Mouse (Mus musculus) MEL (cell line): Measurements from ENCODE around the gene Gclm. TPM values are rescaled to one million over a fixed set of nuclear protein-coding genes. Genes with fewer than 3 reads are reported as not detected.

Experiments
- DNase-seq: peaks from one replicate; pipeline ENCODE4 v3.0.0; 2011; ENCODE audit warnings: low read depth, low spot score
- H3K27ac ChIP-seq: 2 replicates; pipeline ENCODE4 v1.5.1; 2012; ENCODE audit warnings: low read depth, mild to moderate bottlenecking, control low read depth, low read length, moderate library complexity; ENCODE audit not compliant: control insufficient read depth
- H3K27me3 ChIP-seq, 2 experiments: fragments of 150-350 bp in 1 of 2; sonication (generic) in 1 of 2; 2 replicates each; pipeline ENCODE4 v1.6.1; 2012; ENCODE audit warnings: low read length in 2 of 2, mild to moderate bottlenecking in 2 of 2, improper control_type of control experiment in 1 of 2, moderate library complexity in 1 of 2; ENCODE audit not compliant: insufficient read depth in 2 of 2, control insufficient read depth in 1 of 2
- H3K36me3 ChIP-seq, 2 experiments: 2 replicates each; pipeline ENCODE4 v1.6.1; 2012 to 2014; ENCODE audit warnings: low read length in 2 of 2, improper control_type of control experiment in 1 of 2, inconsistent platforms in 1 of 2, mild to moderate bottlenecking in 1 of 2; ENCODE audit not compliant: insufficient read depth in 2 of 2, control insufficient read depth in 1 of 2
- H3K4me1 ChIP-seq, 2 experiments: fragments of 150-350 bp in 1 of 2; sonication (generic) in 1 of 2; 2 replicates each; pipeline ENCODE4 v1.6.1; 2012; ENCODE audit warnings: low read length in 2 of 2, improper control_type of control experiment in 1 of 2, mild to moderate bottlenecking in 1 of 2; ENCODE audit not compliant: insufficient read depth in 2 of 2, control insufficient read depth in 1 of 2
- H3K4me3 ChIP-seq, 2 experiments: fragments of 150-350 bp in 1 of 2; sonication (generic) in 1 of 2; 2 replicates each; pipeline ENCODE4 v1.5.1; 2012; ENCODE audit warnings: low read depth in 2 of 2, low read length in 2 of 2, mild to moderate bottlenecking in 2 of 2, moderate library complexity in 2 of 2, control low read depth in 1 of 2, improper control_type of control experiment in 1 of 2; ENCODE audit not compliant: control insufficient read depth in 1 of 2, insufficient read depth in 1 of 2
- H3K79me2 ChIP-seq: 2 replicates; pipeline ENCODE4 v1.6.1; 2012; ENCODE audit warnings: mild to moderate bottlenecking, low read length, moderate library complexity; ENCODE audit not compliant: control insufficient read depth, poor library complexity, insufficient read depth
- H3K9ac ChIP-seq: 2 replicates; pipeline ENCODE4 v1.6.1; 2012; ENCODE audit warnings: low read depth, mild to moderate bottlenecking, control low read depth, low read length, moderate library complexity; ENCODE audit not compliant: control insufficient read depth, poor library complexity, severe bottlenecking
- H3K9me3 ChIP-seq: fragments of 150-350 bp; sonication (generic); replicated peaks from 2 replicates; pipeline ENCODE4 v1.6.1; 2012; ENCODE audit warnings: mild to moderate bottlenecking, low read length, improper control_type of control experiment, moderate library complexity; ENCODE audit not compliant: insufficient read depth
- CHD2 ChIP-seq: IDR thresholded peaks from 2 replicates; pipeline ENCODE4 v1.6.1; 2011; ENCODE audit warnings: low read length, improper control_type of control experiment
- E2F4 ChIP-seq: IDR thresholded peaks from 2 replicates; pipeline ENCODE4 v1.6.1; 2011; ENCODE audit warnings: low read depth, low read length, improper control_type of control experiment, borderline replicate concordance
- ELF1 ChIP-seq: IDR thresholded peaks from 2 replicates; pipeline ENCODE4 v1.6.1; 2014; ENCODE audit warnings: low read depth, mild to moderate bottlenecking, inconsistent platforms, low read length, improper control_type of control experiment, moderate library complexity
- EP300 ChIP-seq, 2 experiments: IDR thresholded peaks; 2 replicates each; pipeline ENCODE4 v1.6.1; 2011; ENCODE audit warnings: improper control_type of control experiment in 2 of 2, low read length in 2 of 2, low read depth in 1 of 2, mild to moderate bottlenecking in 1 of 2
- ETS1 ChIP-seq: IDR thresholded peaks from 2 replicates; pipeline ENCODE4 v1.6.1; 2012; ENCODE audit warnings: low read depth, mild to moderate bottlenecking, inconsistent platforms, low read length, improper control_type of control experiment, moderate library complexity
- MAFK ChIP-seq: IDR thresholded peaks from 2 replicates; pipeline ENCODE4 v1.6.1; 2011; ENCODE audit warnings: low read depth, mild to moderate bottlenecking, low read length, improper control_type of control experiment, borderline replicate concordance
- MAX ChIP-seq: IDR thresholded peaks from 2 replicates; pipeline ENCODE4 v1.6.1; 2011; ENCODE audit warnings: low read length, improper control_type of control experiment
- MAZ ChIP-seq: IDR thresholded peaks from 2 replicates; pipeline ENCODE4 v1.6.1; 2012; ENCODE audit warnings: low read depth, mild to moderate bottlenecking, inconsistent platforms, low read length, improper control_type of control experiment
- MEF2A ChIP-seq: IDR thresholded peaks from 2 replicates; pipeline ENCODE4 v1.6.1; 2014; ENCODE audit warnings: low read depth, mild to moderate bottlenecking, inconsistent platforms, low read length, improper control_type of control experiment; ENCODE audit not compliant: poor library complexity, insufficient replicate concordance, severe bottlenecking; ENCODE audit errors: extremely low read depth
- MYB ChIP-seq: IDR thresholded peaks from 2 replicates; pipeline ENCODE4 v1.6.1; 2011; ENCODE audit warnings: mild to moderate bottlenecking, low read depth, low read length, improper control_type of control experiment
- MYC ChIP-seq: IDR thresholded peaks from 2 replicates; pipeline ENCODE4 v1.6.1; 2011; ENCODE audit warnings: low read depth, mild to moderate bottlenecking, low read length, improper control_type of control experiment, moderate library complexity
- NRF1 ChIP-seq: IDR thresholded peaks from 2 replicates; pipeline ENCODE4 v1.6.1; 2014; ENCODE audit warnings: low read depth, mild to moderate bottlenecking, inconsistent platforms, low read length, improper control_type of control experiment, moderate library complexity; ENCODE audit not compliant: poor library complexity, insufficient read depth, severe bottlenecking
- POLR2A ChIP-seq, 2 experiments: IDR thresholded peaks; 2 replicates each; pipeline ENCODE4 v1.6.1; 2011 to 2012; ENCODE audit warnings: low read length in 2 of 2, mild to moderate bottlenecking in 2 of 2, control low read depth in 1 of 2, improper control_type of control experiment in 1 of 2, low read depth in 1 of 2, moderate library complexity in 1 of 2; ENCODE audit not compliant: control insufficient read depth in 1 of 2, insufficient read depth in 1 of 2, poor library complexity in 1 of 2
- POLR2AphosphoS5 ChIP-seq: IDR thresholded peaks from 2 replicates; pipeline ENCODE4 v1.6.1; 2012; ENCODE audit warnings: low read depth, borderline replicate concordance, mild to moderate bottlenecking, inconsistent platforms, low read length, moderate library complexity, mixed read lengths
- SIN3A ChIP-seq: IDR thresholded peaks from 2 replicates; pipeline ENCODE4 v1.6.1; 2012; ENCODE audit warnings: low read length, improper control_type of control experiment, inconsistent platforms
- TBP ChIP-seq: IDR thresholded peaks from 2 replicates; pipeline ENCODE4 v1.8.0; 2011; ENCODE audit warnings: low read depth, low read length, improper control_type of control experiment
- TCF12 ChIP-seq: IDR thresholded peaks from 2 replicates; pipeline ENCODE4 v1.6.1; 2014; ENCODE audit warnings: low read depth, mild to moderate bottlenecking, inconsistent platforms, low read length, improper control_type of control experiment, moderate library complexity
- USF1 ChIP-seq: IDR thresholded peaks from 2 replicates; pipeline ENCODE4 v1.6.1; 2014; ENCODE audit warnings: low read depth, mild to moderate bottlenecking, inconsistent platforms, low read length, improper control_type of control experiment, moderate library complexity
- USF2 ChIP-seq, 2 experiments: IDR thresholded peaks; 2 replicates each; pipeline ENCODE4 v1.6.1; 2011 to 2012; ENCODE audit warnings: improper control_type of control experiment in 2 of 2, low read length in 2 of 2, borderline replicate concordance in 1 of 2, inconsistent platforms in 1 of 2, low read depth in 1 of 2, mild to moderate bottlenecking in 1 of 2; ENCODE audit not compliant: insufficient read depth in 1 of 2
- ZC3H11A ChIP-seq: IDR thresholded peaks from 2 replicates; pipeline ENCODE4 v1.6.1; 2012; ENCODE audit warnings: low read depth, mild to moderate bottlenecking, inconsistent platforms, low read length, improper control_type of control experiment
- ZMIZ1 ChIP-seq: IDR thresholded peaks from 2 replicates; pipeline ENCODE4 v1.6.1; 2012; ENCODE audit warnings: low read depth, mild to moderate bottlenecking, inconsistent platforms, low read length, improper control_type of control experiment, moderate library complexity
- ZNF384 ChIP-seq: IDR thresholded peaks from 2 replicates; pipeline ENCODE4 v1.6.1; 2012; ENCODE audit warnings: low read depth, mild to moderate bottlenecking, inconsistent platforms, low read length, improper control_type of control experiment
- polyA plus RNA-seq, 2 experiments: library from polyadenylated mRNA; stranded (reverse) in 1 of 2; unstranded in 1 of 2; fragments of >175 nt in 1 of 2; fragments of >200 nt in 1 of 2; gene quantifications; 2 replicates each; pipeline versions ENCODE4 v1.2.1 to v1.2.4; 2012; ENCODE audit warnings: low replicate concordance in 2 of 2, low read depth in 1 of 2; ENCODE audit not compliant: insufficient read length in 2 of 2, insufficient read depth in 1 of 2, missing spikeins in 1 of 2
- total RNA-seq: library from RNA; depleted of rRNA; stranded (reverse); fragments of 300-350 nt; gene quantifications from 2 replicates; pipeline ENCODE4 v1.2.3, GENCODE M21; 2012

Gene Gclm
- total and polyA plus RNA-seq, 3 experiments = 123 to 334 (median 174) TPM

DNA sequence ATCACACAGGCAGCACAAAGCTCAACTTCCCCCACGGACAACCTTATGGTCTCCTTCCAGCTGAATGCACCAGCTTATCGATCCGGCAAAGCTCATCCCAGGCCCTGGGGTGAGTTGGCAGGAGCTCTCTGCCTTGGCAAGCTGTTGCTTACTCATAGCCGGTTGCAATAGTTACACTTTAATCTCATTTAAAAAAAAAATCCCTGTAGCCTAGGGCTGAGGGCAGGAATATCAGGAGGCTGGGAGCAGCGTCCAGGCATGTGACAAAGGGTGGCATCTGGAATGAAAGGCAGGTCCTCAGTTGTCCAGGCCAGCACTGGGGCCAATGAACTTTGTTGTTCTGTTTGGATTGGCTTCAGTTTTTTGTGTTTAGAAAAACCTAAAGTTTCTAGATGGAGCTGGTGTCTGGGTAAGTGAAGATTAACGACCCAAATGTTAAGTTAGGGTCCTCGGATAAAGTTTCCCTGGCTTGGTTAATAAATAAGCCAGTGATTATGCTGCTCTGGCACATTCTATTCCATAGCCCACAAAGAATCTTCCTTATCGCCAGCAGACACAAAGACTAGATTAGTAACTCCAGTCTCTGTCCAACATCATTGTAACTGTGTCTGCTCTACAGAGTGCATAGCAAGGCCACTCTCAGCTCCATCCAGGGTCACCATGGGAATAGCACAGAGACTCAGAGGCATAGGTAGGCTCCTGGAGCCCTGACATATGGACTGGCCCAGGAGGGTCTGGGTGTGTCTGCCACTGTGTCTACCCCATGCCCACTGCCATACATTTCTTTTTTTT lies 38.9 kb upstream of the Gclm start:
- H3K9me3 ChIP-seq = no peaks in the 10 kb centered on the region
- no peaks in the 10 kb centered on the region for H3K36me3 ChIP-seq
- DNase-seq = no peak
- TF ChIP-seq USF2 (IDR thresholded peaks at IDR 0.05; ENCODE audit: borderline replicate concordance in 1 of 2, insufficient read depth in 1 of 2, low read depth in 1 of 2, low read length in 2 of 2) (no peak), MAZ (no peak), TBP (no peak), ZMIZ1 (no peak), CHD2 (no peak), ELF1 (no peak), ZC3H11A (no peak), EP300 (IDR thresholded peaks at IDR 0.05; ENCODE audit: low read depth in 1 of 2, low read length in 2 of 2) (no peak), MYC (no peak), MEF2A (no peak), NRF1 (no peak), TCF12 (no peak), ETS1 (no peak), POLR2AphosphoS5 (no peak), USF1 (no peak), POLR2A (IDR thresholded peaks at IDR 0.05; ENCODE audit: control insufficient read depth in 1 of 2, insufficient read depth in 1 of 2, low read depth in 1 of 2, low read length in 2 of 2, poor library complexity in 1 of 2) (no peak), SIN3A (no peak), E2F4 (no peak)
- no peaks in the 10 kb centered on the region for H3K79me2 ChIP-seq
- no peaks in the 10 kb centered on the region for H3K4me1 ChIP-seq
- no peak overlapping the region for H3K9ac ChIP-seq
- no peak overlapping the region for H3K27ac ChIP-seq
- no peak overlapping the region for H3K4me3 ChIP-seq
- no peaks in the 10 kb centered on the region; a peak in 1 of 4 replicates for H3K27me3 ChIP-seq

DNA sequence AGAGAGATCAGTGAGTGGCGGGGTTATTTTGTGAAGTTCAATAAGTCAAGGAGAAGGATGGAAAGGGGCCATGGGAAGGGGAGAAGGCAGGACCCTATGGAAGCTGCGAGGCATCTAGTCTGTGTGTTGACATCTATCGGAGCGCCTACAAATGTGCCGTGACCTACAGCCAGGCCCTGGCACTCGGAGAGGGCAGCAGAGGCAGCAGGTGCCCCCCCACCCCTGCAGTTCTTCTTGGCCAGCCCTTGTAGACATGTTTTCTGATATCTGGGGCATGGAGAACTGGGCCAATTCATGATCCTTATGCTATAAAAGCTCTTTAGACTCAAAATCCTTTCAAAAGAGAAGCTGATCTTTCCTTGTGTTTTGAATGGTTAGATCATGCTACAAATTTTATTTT lies 37.6 kb upstream of the Gclm start:
- DNase-seq = no peak
- Histone ChIP-seq H3K9ac (no peak overlapping the region), H3K27me3 (no peaks in the 10 kb centered on the region; a peak in 1 of 4 replicates), H3K4me1 (no peaks in the 10 kb centered on the region), H3K4me3 (no peak overlapping the region), H3K79me2 (no peaks in the 10 kb centered on the region), H3K27ac (no peak overlapping the region), H3K36me3 (no peaks in the 10 kb centered on the region), H3K9me3 (no peaks in the 10 kb centered on the region)
- TF ChIP-seq MYB (no peak), MAZ (no peak), ZNF384 (no peak), POLR2A (IDR thresholded peaks at IDR 0.05; ENCODE audit: control insufficient read depth in 1 of 2, insufficient read depth in 1 of 2, low read depth in 1 of 2, low read length in 2 of 2, poor library complexity in 1 of 2) (no peak), MAX (no peak), MAFK (no peak)
